Comparison of ENCODE assay signal across 8 mouse cellular contexts in genomic region chr7:25709961-25710360, GRCm38 (mm10). TPM values are rescaled to one million over a fixed set of nuclear protein-coding genes. Genes with fewer than 3 reads are reported as not detected.
DNase-seq lines count a peak whose midpoint lies in the region; ATAC-seq and TF ChIP-seq lines count a peak whose summit lies in the region.

No protein-coding gene starts in this region.

- no peak for TF ChIP-seq EP300 in stomach, postnatal 0 days (optimal IDR thresholded peaks at IDR 0.05)

- peak; percentile 51 for DNase-seq in kidney, postnatal 10 days
- no peak for DNase-seq in kidney, postnatal 25 days
- no peak for DNase-seq in embryonic facial prominence, embryonic 10.5 days (ENCODE audit: low spot score)
- DNase-seq in heart, postnatal 10 days: peak; percentile 69 to 75
- DNase-seq in stomach, postnatal 0 days (ENCODE audit: low spot score): peak; percentile 49
- DNase-seq in frontal cortex, postnatal 10 days (ENCODE audit: low spot score in 2 of 2): no peak
- no peak for DNase-seq in frontal cortex, postnatal 25 days (ENCODE audit: low spot score in 2 of 2)

- no peaks in the 10 kb centered on the region for H3K9me3 ChIP-seq in embryonic facial prominence, embryonic 10.5 days
- H3K9me3 ChIP-seq in lung, embryonic 16.5 days (ENCODE audit: control insufficient read depth, low read length): no peaks in the 10 kb centered on the region
- no peaks in the 10 kb centered on the region for H3K9me3 ChIP-seq in stomach, postnatal 0 days (ENCODE audit: control insufficient read depth, low read length)

- peaks cover 65% of the 10 kb centered on the region for H3K4me1 ChIP-seq in embryonic facial prominence, embryonic 10.5 days
- H3K4me1 ChIP-seq in lung, embryonic 16.5 days (replicated peaks; ENCODE audit: control insufficient read depth, insufficient read depth, low read length): peaks cover 35% of the 10 kb centered on the region
- H3K4me1 ChIP-seq in stomach, postnatal 0 days (replicated peaks; ENCODE audit: control insufficient read depth, insufficient read depth): peaks cover 10% of the 10 kb centered on the region

- peak overlapping the region; percentile 19; the same call in 1 of the 2 replicates for H3K9ac ChIP-seq in lung, embryonic 16.5 days (ENCODE audit: low read length)
- peak overlapping the region; percentile 27; the same call in 1 of the 2 replicates for H3K9ac ChIP-seq in stomach, postnatal 0 days (ENCODE audit: low read length)

- TF ChIP-seq CTCF in stomach, postnatal 0 days (IDR thresholded peaks at IDR 0.05; ENCODE audit: low read depth): no peak

- no peak overlapping the region for H3K4me2 ChIP-seq in lung, embryonic 16.5 days (ENCODE audit: low read depth, low read length)
- peak overlapping the region; percentile 5; the same call in 1 of the 2 replicates for H3K4me2 ChIP-seq in stomach, postnatal 0 days (replicated peaks; ENCODE audit: low read depth)

- WGBS in embryonic facial prominence, embryonic 10.5 days: 10% methylated on average over 12 of the region's 12 CpGs
- WGBS in lung, embryonic 16.5 days: 8% methylated on average over 12 of the region's 12 CpGs
- WGBS in stomach, postnatal 0 days: 19% methylated on average over 12 of the region's 12 CpGs

- peaks cover 32% of the 10 kb centered on the region for H3K36me3 ChIP-seq in embryonic facial prominence, embryonic 10.5 days (replicated peaks)
- H3K36me3 ChIP-seq in lung, embryonic 16.5 days (ENCODE audit: control insufficient read depth, insufficient read depth, low read length): peaks cover 23% of the 10 kb centered on the region
- peaks cover 20% of the 10 kb centered on the region for H3K36me3 ChIP-seq in stomach, postnatal 0 days (ENCODE audit: control insufficient read depth, insufficient read depth, low read length)

- H3K27ac ChIP-seq in embryonic facial prominence, embryonic 10.5 days (replicated peaks): peak overlapping the region; percentile 81
- 0 out of 2 replicates have a peak overlapping the region, but pooled peaks have one; percentile 2 for H3K27ac ChIP-seq in lung, embryonic 16.5 days (ENCODE audit: low read length)
- H3K27ac ChIP-seq in stomach, postnatal 0 days (replicated peaks): no peak overlapping the region

- intact Hi-C loops in heart, postnatal 10 days (cut with DNase I): no loop called here

- H3K27me3 ChIP-seq in embryonic facial prominence, embryonic 10.5 days (replicated peaks; ENCODE audit: low read depth, poor library complexity, severe bottlenecking): peaks cover 11% of the 10 kb centered on the region
- H3K27me3 ChIP-seq in lung, embryonic 16.5 days (ENCODE audit: control insufficient read depth, insufficient read depth, low read depth, low read length): no peaks in the 10 kb centered on the region
- H3K27me3 ChIP-seq in stomach, postnatal 0 days (ENCODE audit: control insufficient read depth, insufficient read depth, low read length): no peaks in the 10 kb centered on the region

- H3K4me3 ChIP-seq in embryonic facial prominence, embryonic 10.5 days: peak overlapping the region; percentile 36
- no peak overlapping the region for H3K4me3 ChIP-seq in lung, embryonic 16.5 days (ENCODE audit: low read length)
- no peak overlapping the region for H3K4me3 ChIP-seq in stomach, postnatal 0 days (ENCODE audit: low read depth, low read length)

- ATAC-seq in lung, embryonic 16.5 days (ENCODE audit: low read depth): no peak
- ATAC-seq in stomach, postnatal 0 days (ENCODE audit: low FRiP score, low TSS enrichment): no peak

RNA-seq across cellular contexts. Expression of gene Ccdc97, which starts 8.9 kb away (rescaled TPM):
- 31.6 and 33.2 TPM in 2 replicates for polyA plus RNA-seq in embryonic facial prominence, embryonic 10.5 days (2016; fragmentation: Nextera tagmentation; extraction: Ambion mirVana)
- total RNA-seq in heart, postnatal 10 days (2021): 10 to 100 TPM; 48.9 to 51.9 TPM
- polyA plus RNA-seq in lung, embryonic 16.5 days (2015; fragmentation: Nextera tagmentation; extraction: Ambion mirVana): 21.1 and 24.9 TPM in 2 replicates
- 7.9 and 10.2 TPM in 2 replicates for polyA plus RNA-seq in stomach, postnatal 0 days (2015; fragmentation: Nextera tagmentation; extraction: Ambion mirVana)

RNA-seq across cellular contexts. Expression of gene Tgfb1, which starts 23.2 kb away (rescaled TPM):
- 1.2 and 1.5 TPM in 2 replicates for polyA plus RNA-seq in embryonic facial prominence, embryonic 10.5 days (2016; fragmentation: Nextera tagmentation; extraction: Ambion mirVana)
- total RNA-seq in heart, postnatal 10 days (2021): 10 to 100 TPM; 43.6 to 45.5 TPM
- polyA plus RNA-seq in lung, embryonic 16.5 days (2015; fragmentation: Nextera tagmentation; extraction: Ambion mirVana): 3.1 and 3.4 TPM in 2 replicates
- 1.4 and 1.6 TPM in 2 replicates for polyA plus RNA-seq in stomach, postnatal 0 days (2015; fragmentation: Nextera tagmentation; extraction: Ambion mirVana)

RNA-seq across cellular contexts. Expression of gene B9d2, which starts 29.4 kb away (rescaled TPM):
- polyA plus RNA-seq in embryonic facial prominence, embryonic 10.5 days (2016; fragmentation: Nextera tagmentation; extraction: Ambion mirVana): 33.5 and 34.1 TPM in 2 replicates
- total RNA-seq in heart, postnatal 10 days (2021): 10 to 100 TPM; 12.3 to 14.3 TPM
- 33.1 and 35.8 TPM in 2 replicates for polyA plus RNA-seq in lung, embryonic 16.5 days (2015; fragmentation: Nextera tagmentation; extraction: Ambion mirVana)
- 11.6 and 12.5 TPM in 2 replicates for polyA plus RNA-seq in stomach, postnatal 0 days (2015; fragmentation: Nextera tagmentation; extraction: Ambion mirVana)

RNA-seq across cellular contexts. Expression of gene Tmem91, which starts 35.0 kb away (rescaled TPM):
- polyA plus RNA-seq in embryonic facial prominence, embryonic 10.5 days (2016; fragmentation: Nextera tagmentation; extraction: Ambion mirVana): 2.6 and 3.6 TPM in 2 replicates
- total RNA-seq in heart, postnatal 10 days (2021): not detected
- polyA plus RNA-seq in lung, embryonic 16.5 days (2015; fragmentation: Nextera tagmentation; extraction: Ambion mirVana): 3.6 and 3.9 TPM in 2 replicates
- polyA plus RNA-seq in stomach, postnatal 0 days (2015; fragmentation: Nextera tagmentation; extraction: Ambion mirVana): 0.78 and 0.92 TPM in 2 replicates

RNA-seq across cellular contexts. Expression of gene Hnrnpul1, which starts 44.6 kb away (rescaled TPM):
- polyA plus RNA-seq in embryonic facial prominence, embryonic 10.5 days (2016; fragmentation: Nextera tagmentation; extraction: Ambion mirVana): 60.8 and 62.5 TPM in 2 replicates
- total RNA-seq in heart, postnatal 10 days (2021): 100 to 1,000 TPM; 117 to 119 TPM
- 47.9 and 55.8 TPM in 2 replicates for polyA plus RNA-seq in lung, embryonic 16.5 days (2015; fragmentation: Nextera tagmentation; extraction: Ambion mirVana)
- polyA plus RNA-seq in stomach, postnatal 0 days (2015; fragmentation: Nextera tagmentation; extraction: Ambion mirVana): 25.9 and 27.5 TPM in 2 replicates

Comparison
In these comparisons a context has a peak if more than half of its experiments do, and no peak if none do; other contexts are left out.
1. DNase-seq: peak in kidney, postnatal 10 days (single experiment), heart, postnatal 10 days (2 of 2) and stomach, postnatal 0 days (single experiment); none in kidney, postnatal 25 days (0 of 2), embryonic facial prominence, embryonic 10.5 days (single experiment), frontal cortex, postnatal 10 days (0 of 2) and frontal cortex, postnatal 25 days (0 of 2).